Mouse (Mus musculus): Measurements from ENCODE around the gene Lrrfip2. TPM values are rescaled to one million over a fixed set of nuclear protein-coding genes. Genes with fewer than 3 reads are reported as not detected.
A peak's percentile ranks its signal among the peaks of the same experiment; 100 is the strongest.

Lrrfip2 gene
- total and polyA plus RNA-seq, 3 experiments = 16.6 to 30.9 (median 25.2) TPM

GRCm38 (mm10) chr9:111216424-111216823 lies 99.0 kb downstream of the Lrrfip2 start:
- TF ChIP-seq ZKSCAN1 (IDR thresholded peaks at IDR 0.05; ENCODE audit: borderline replicate concordance, low read depth, low read length) (no peak), CHD2 (IDR thresholded peaks at IDR 0.05; ENCODE audit: low read length) (no peak), MEF2A (IDR thresholded peaks at IDR 0.05; ENCODE audit: borderline replicate concordance, low read depth, low read length) (no peak)
- no peaks in the 10 kb centered on the region for H3K79me2 ChIP-seq (replicated peaks; ENCODE audit: control insufficient read depth, extremely low read depth, insufficient read depth, poor library complexity, severe bottlenecking)
- peaks cover 5 to 46% of the 10 kb centered on the region in 2 experiments; a peak in 3 of 4 replicates for H3K4me1 ChIP-seq (ENCODE audit: control insufficient read depth in 1 of 2, insufficient read depth in 2 of 2)
- in situ Hi-C loops (cut with MboI; ENCODE audit: low pct_ligation_motif_present, low pct_unique_long_range_greater_than_20kb, low sequenced_read_pairs) (loop anchor here (10.0 kb wide), 1 partner anchor 122 kb away; no protein-coding TSS in a partner anchor), dilution Hi-C loops (cut with MboI; ENCODE audit: extremely low pct_ligation_motif_present, extremely low pct_unique_long_range_greater_than_20kb, low sequenced_read_pairs) (no loop called here)
- peak; percentile 10 for DNase-seq (ENCODE audit: extremely low read depth)
- no peaks in the 10 kb centered on the region for H3K27me3 ChIP-seq (replicated peaks)
- H3K36me3 ChIP-seq (replicated peaks in 1 of 2; ENCODE audit: control insufficient read depth in 1 of 2, insufficient read depth in 1 of 2, low read length in 1 of 2) = peaks cover 9 to 60% of the 10 kb centered on the region in 2 experiments
- no peak overlapping the region for H3K4me2 ChIP-seq (ENCODE audit: insufficient read depth, low read depth, poor library complexity, severe bottlenecking)
- no peaks in the 10 kb centered on the region for H3K9me3 ChIP-seq (replicated peaks; ENCODE audit: low read length)
- no peak overlapping the region for H3K27ac ChIP-seq (ENCODE audit: insufficient read depth, low read depth)
- H3K9ac ChIP-seq (ENCODE audit: insufficient read depth, low read depth) = no peak overlapping the region
- H3K4me3 ChIP-seq (replicated peaks in 1 of 3; ENCODE audit: low read depth in 2 of 3, low read length in 2 of 3, poor library complexity in 1 of 3) = no peak overlapping the region

- Histone ChIP-seq H3K4me3 (replicated peaks in 1 of 3; ENCODE audit: low read depth in 2 of 3, low read length in 2 of 3, poor library complexity in 1 of 3) (no peak overlapping the region), H3K27ac (ENCODE audit: insufficient read depth, low read depth) (no peak overlapping the region), H3K36me3 (replicated peaks in 1 of 2; ENCODE audit: control insufficient read depth in 1 of 2, insufficient read depth in 1 of 2, low read length in 1 of 2) (peaks cover 22 to 85% of the 10 kb centered on the region in 2 experiments), H3K4me2 (ENCODE audit: insufficient read depth, low read depth, poor library complexity, severe bottlenecking) (no peak overlapping the region), H3K27me3 (replicated peaks) (no peaks in the 10 kb centered on the region), H3K9ac (ENCODE audit: insufficient read depth, low read depth) (no peak overlapping the region), H3K4me1 (ENCODE audit: control insufficient read depth in 1 of 2, insufficient read depth in 2 of 2) (peaks cover 2 to 24% of the 10 kb centered on the region in 2 experiments; a peak in 3 of 4 replicates), H3K9me3 (replicated peaks; ENCODE audit: low read length) (no peaks in the 10 kb centered on the region), H3K79me2 (replicated peaks; ENCODE audit: control insufficient read depth, extremely low read depth, insufficient read depth, poor library complexity, severe bottlenecking) (no peaks in the 10 kb centered on the region)
- TF ChIP-seq SMC3 (IDR thresholded peaks at IDR 0.05; ENCODE audit: low read depth, low read length) = no peak
- TF ChIP-seq RCOR1 (conservative IDR thresholded peaks at IDR 0.05; ENCODE audit: low read depth, low read length) = 0 out of 2 replicates have a peak, but pooled peaks have one; percentile 17
- 0 out of 2 replicates have a peak, but pooled peaks have one; percentile 38 for TF ChIP-seq IRF4 (IDR thresholded peaks at IDR 0.05; ENCODE audit: low read depth, low read length)
- dilution Hi-C loops (cut with MboI; ENCODE audit: extremely low pct_ligation_motif_present, extremely low pct_unique_long_range_greater_than_20kb, low sequenced_read_pairs) (no loop called here), in situ Hi-C loops (cut with MboI; ENCODE audit: low pct_ligation_motif_present, low pct_unique_long_range_greater_than_20kb, low sequenced_read_pairs) (no loop called here)
- peak; percentile 29 for DNase-seq (ENCODE audit: extremely low read depth)
Observed at GRCm38 (mm10) chr9:111220551-111221080, 103.2 kb downstream of the Lrrfip2 start.

GRCm38 (mm10) chr9:111221580-111221979 lies 104.2 kb downstream of the Lrrfip2 start:
- Histone ChIP-seq H3K4me3 (replicated peaks in 1 of 3; ENCODE audit: low read depth in 2 of 3, low read length in 2 of 3, poor library complexity in 1 of 3) (no peak overlapping the region), H3K4me1 (ENCODE audit: control insufficient read depth in 1 of 2, insufficient read depth in 2 of 2) (peaks cover 2 to 21% of the 10 kb centered on the region in 2 experiments; a peak in 3 of 4 replicates), H3K27ac (ENCODE audit: insufficient read depth, low read depth) (no peak overlapping the region), H3K9ac (ENCODE audit: insufficient read depth, low read depth) (no peak overlapping the region), H3K4me2 (ENCODE audit: insufficient read depth, low read depth, poor library complexity, severe bottlenecking) (no peak overlapping the region), H3K79me2 (replicated peaks; ENCODE audit: control insufficient read depth, extremely low read depth, insufficient read depth, poor library complexity, severe bottlenecking) (no peaks in the 10 kb centered on the region), H3K27me3 (replicated peaks) (no peaks in the 10 kb centered on the region), H3K9me3 (replicated peaks; ENCODE audit: low read length) (no peaks in the 10 kb centered on the region), H3K36me3 (replicated peaks in 1 of 2; ENCODE audit: control insufficient read depth in 1 of 2, insufficient read depth in 1 of 2, low read length in 1 of 2) (peaks cover 19 to 87% of the 10 kb centered on the region in 2 experiments)
- DNase-seq (ENCODE audit: extremely low read depth) = no peak
- dilution Hi-C loops (cut with MboI; ENCODE audit: extremely low pct_ligation_motif_present, extremely low pct_unique_long_range_greater_than_20kb, low sequenced_read_pairs) = no loop called here
- TF ChIP-seq USF2 (conservative IDR thresholded peaks at IDR 0.05; ENCODE audit: low read depth, low read length) (no peak), RAD21 (IDR thresholded peaks at IDR 0.05; ENCODE audit: low read depth, low read length) (no peak), TCF12 (IDR thresholded peaks at IDR 0.05; ENCODE audit: low read depth, low read length) (no peak), IRF4 (IDR thresholded peaks at IDR 0.05; ENCODE audit: low read depth, low read length) (no peak), EP300 (IDR thresholded peaks at IDR 0.05; ENCODE audit: low read length) (no peak), NELFE (IDR thresholded peaks at IDR 0.05; ENCODE audit: low read depth, low read length) (no peak), ZMIZ1 (IDR thresholded peaks at IDR 0.05; ENCODE audit: low read depth, low read length) (no peak), MAFK (IDR thresholded peaks at IDR 0.05; ENCODE audit: insufficient replicate concordance, low read length) (no peak), PAX5 (IDR thresholded peaks at IDR 0.05; ENCODE audit: low read length) (no peak), ZC3H11A (IDR thresholded peaks at IDR 0.05; ENCODE audit: low read depth, low read length) (no peak)
- in situ Hi-C loops (cut with MboI; ENCODE audit: low pct_ligation_motif_present, low pct_unique_long_range_greater_than_20kb, low sequenced_read_pairs) = no loop called here
